Mouse (Mus musculus): ENCODE measurements around the gene Rgs9.
A peak's percentile ranks its signal among the peaks of the same experiment; 100 is the strongest.
"Not testable (repeated sequence)": the region's sequence is repeated elsewhere in the genome, so short reads cannot be mapped to it uniquely, and the experiment has no call there.

Gene Rgs9

DNA sequence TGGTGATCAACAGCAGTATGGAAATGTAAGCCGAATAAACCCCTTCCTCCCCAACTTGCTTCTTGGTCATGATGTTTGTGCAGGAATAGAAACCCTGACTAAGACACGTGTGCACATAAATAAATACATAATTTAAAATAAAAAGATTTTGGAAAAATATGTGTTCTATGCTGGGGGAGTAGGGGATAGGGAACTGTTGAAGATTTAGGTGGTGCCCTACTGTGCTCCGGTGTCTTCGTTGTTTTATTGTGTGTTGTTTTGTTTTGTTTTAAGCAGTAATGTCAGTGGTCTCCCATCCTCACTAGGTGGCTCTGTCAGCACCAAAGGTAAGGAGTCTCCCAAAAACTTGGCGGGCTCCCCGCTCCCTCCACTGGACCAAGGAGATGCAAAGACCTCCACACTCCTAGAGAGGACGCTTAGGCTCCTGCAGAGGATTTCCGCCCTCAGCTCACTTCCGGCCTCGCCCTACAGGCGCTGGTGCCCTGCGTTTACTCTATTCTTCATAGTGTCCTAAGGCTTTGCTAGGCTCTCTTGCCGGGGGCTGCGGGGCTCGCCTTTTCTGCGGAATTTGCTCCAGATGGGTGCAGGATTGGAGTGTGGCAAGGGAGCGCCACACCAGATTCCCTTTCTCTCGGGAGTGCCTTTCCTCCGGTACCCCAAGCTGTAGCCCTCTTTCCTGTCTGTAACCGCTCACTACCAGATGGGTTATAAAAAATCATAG is 14.1 kb upstream of the Rgs9 start:
- DNase-seq (ENCODE audit: low read depth, low spot score): peak; percentile 50

DNA sequence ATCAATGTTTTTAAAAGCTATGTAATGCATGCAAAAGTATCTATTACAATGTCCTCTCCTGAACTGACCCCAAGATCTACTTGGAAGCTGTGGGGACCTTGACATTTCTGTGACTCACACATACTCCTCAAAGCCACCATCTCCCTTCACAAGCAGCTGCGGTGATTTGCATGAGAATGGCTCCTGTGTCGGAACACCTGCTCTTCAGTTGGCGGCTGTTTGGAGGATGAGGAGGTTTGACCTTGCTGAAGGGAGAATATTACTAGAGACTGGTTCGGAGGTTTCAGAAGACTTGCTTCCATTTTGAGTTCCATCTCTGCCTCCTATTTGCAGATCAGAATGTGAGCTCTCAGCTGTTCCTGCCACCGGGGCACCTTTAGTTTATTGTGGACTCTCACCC is 7.8 kb upstream of the Rgs9 start:
- no peak for DNase-seq (ENCODE audit: low read depth, low spot score)

DNA sequence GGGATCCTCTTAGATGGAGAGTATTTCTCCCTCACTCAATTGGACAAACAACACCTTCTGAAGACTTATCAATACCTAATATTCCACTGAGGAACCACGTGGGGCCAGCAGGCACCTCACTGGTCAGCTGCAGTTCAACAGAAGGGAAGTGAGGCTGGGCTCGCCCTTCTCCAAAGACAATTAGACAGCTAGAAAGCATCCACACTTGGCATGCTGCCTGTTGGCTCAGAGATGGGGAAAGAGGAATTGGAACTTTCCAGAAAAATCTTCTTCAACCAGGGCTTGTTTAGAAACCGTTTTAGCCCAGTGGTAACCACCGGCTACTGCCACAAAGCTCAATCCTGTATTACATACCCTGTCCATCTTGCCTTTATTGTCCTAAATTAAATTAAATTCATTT is 4.4 kb upstream of the Rgs9 start:
- DNase-seq (ENCODE audit: low read depth, low spot score): no peak

DNA sequence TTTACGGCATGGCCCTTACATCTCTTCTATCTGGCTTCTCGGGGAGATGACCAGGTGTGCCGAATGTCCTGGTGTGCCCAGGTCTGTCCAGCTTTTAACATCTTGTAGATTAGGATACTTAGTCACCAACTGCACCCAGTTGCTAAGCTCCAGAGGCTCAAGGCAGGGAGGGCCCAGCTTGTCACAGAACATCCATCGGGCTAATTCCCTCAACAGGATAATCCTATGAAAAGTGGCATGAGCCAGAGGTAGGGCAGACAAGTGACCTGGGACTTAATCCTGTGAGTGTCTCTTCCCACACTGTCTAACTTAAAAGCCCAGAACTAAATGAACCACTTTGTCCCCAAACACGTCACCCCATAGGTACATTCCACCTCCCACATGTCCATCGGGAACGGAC is 898 bp downstream of the Rgs9 start:
- DNase-seq (ENCODE audit: low read depth, low spot score): no peak

DNA sequence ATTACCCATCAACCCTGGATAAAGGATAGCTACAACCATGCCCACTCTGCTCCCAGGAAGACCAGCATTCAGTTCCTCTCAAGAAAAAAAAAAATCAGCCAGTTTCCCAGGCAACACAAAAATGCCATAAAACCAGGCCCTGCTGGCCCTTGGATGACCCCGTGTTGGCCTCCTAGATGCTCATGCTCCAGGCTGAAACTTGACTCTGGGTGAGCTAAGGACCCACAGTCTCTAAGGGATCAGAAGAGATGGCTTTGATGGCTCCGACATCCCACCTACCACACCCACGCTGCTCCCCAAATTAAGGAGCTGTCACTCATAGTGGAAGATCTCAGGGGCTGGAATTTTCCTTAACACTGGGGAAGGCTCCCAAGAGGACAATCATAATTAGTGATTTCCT is 5.9 kb downstream of the Rgs9 start:
- DNase-seq (ENCODE audit: low read depth, low spot score): peak; percentile 35

DNA sequence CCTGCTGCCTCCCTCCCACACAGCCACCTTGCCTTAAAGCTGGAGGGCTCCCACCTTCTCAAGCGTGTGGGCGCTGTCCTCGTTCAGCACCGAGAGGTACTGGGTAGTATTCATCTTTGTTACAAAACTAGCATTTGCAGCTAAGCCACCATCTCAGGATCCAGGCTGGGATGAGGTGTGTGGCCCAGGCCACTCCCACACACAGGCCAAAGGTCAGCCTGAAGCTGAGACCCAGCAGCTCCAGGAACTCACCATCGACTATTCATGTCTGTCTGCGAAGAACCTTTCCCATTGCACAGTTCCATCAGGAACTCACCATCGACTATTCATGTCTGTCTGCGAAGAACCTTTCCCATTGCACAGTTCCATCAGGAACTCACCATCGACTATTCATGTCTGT is 8.6 kb downstream of the Rgs9 start:
- DNase-seq (ENCODE audit: low read depth, low spot score): not testable (repeated sequence)

DNA sequence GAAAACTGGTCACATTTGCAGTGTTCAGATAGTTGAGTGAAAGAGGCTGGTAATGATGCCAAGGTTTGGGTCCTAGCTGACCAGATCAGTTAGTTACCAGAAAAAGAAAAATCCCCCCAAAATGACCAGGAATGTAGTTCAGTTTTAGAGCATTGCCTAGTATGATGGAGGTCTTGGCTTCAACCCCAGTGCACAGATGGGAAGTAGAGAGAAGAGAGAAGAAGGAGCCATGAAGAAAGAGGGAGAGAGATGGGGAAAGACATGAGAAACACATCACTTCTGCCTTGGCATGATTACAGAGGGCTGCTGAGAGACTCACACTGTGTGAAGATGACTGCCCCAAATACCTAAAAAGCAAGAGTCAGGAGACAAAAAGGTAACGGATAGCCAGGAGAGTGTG is 13.1 kb downstream of the Rgs9 start:
- DNase-seq (ENCODE audit: low read depth, low spot score): no peak

DNA sequence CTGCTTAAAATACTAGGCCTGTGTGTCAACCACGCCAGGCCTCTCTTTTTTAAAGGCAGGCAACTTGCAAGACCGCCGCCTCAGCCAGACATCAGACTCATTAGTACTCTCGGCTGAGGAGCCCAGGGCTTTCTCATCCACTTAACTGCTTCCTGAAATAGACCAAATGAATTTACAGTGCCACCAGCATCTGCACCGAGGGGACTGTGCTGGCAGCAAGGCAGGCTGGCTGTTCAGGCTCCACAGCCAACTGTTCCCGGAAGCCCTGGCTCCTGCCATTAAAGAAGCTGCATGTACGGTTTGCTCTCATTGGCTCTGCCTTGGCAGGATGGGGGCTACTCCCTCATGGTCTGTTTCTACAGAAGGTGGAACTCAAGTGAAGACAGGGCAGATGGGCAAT is 19.7 kb downstream of the Rgs9 start:
- peak; percentile 42 for DNase-seq (ENCODE audit: low read depth, low spot score)

DNA sequence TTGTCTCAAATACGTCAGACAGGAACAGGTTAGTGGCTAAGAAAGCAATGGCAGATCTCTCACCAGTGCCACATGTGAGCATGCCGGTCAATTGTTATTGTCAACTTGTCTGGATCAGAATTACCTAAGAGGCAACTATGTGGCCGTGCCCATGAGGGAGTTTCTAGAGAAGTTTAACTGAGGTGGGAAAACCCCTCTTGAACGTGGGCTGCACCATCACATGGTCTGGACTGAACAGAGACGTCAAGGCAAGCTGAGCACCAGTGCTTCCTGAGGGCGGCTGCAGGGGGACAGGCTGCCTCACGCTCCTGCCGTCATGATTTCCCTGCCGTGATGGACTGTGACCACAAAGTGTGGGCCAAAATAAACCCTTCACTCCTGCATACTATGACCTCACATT is 26.5 kb downstream of the Rgs9 start:
- DNase-seq (ENCODE audit: low read depth, low spot score): no peak

DNA sequence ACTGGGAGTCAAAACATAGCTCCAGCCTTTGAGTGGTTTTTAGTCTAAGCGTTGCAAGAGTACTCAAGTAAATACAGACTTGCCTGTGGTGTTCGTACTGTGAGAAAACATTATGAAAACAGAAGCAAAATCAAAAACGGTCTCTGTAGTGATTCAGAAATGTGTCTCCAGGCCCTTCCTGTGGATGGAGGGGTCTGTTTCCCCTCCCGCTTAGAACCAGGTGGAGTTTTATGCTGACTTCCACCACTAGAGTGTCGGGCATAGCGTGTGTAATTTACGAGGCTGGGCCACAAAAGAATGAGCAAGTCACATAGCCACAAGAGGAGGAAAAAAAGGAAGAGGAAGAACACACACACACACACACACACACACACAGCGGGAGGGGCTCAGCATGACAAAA is 27.6 kb downstream of the Rgs9 start:
- peak; percentile 69 for DNase-seq (ENCODE audit: low read depth, low spot score)

DNA sequence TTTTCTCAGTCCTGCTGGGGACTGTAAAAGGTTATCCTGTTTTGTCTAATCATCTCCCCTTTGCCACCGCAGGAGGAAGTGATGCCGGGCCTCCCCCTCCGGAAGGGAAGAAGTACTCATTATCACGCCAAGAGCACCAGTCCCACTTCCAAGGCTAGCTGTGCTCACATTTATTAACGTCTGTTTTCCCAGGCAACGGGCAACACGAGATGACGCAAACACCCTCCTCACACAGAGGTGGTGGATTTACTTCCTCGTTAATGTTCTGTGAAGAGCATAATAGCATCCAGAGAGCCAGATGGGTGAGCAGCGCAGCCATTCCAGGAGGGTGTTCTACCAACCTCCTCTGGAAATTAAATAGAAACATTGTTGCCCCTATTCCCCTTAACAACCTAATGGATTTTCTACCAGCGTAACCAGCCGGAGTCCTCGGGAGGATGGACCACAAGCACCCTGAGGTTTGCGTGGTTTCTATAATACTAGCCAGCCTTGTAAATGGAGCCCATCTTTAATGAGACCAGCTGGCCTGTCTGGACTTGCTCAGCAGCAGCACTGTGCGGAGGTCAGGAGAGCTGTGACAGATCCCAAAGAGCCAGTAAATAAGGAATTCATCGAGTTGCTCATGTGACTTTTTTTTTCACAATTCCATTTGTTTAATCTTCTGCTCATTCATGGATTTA is 28.1 kb downstream of the Rgs9 start:
- peak; percentile 85 for DNase-seq (ENCODE audit: low read depth, low spot score)

DNA sequence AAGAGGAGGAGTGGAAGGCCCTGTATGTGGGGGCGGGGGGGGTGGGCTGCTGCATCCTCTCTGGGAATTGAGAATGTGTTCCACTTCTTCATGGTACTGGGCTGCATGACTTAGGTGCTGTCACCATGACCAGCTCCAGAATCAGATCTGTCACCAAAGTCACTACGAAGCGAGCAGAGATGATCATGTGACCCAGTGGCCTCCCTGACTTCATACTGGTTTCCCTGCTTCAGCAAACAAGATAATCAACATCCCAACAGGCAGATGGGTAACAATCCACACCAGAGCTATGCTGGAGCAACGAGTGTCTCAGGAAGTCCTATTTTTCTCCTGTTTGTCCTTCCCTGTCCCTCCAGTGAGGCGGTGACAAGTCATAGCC is 28.7 kb downstream of the Rgs9 start:
- DNase-seq (ENCODE audit: low read depth, low spot score): no peak

DNA sequence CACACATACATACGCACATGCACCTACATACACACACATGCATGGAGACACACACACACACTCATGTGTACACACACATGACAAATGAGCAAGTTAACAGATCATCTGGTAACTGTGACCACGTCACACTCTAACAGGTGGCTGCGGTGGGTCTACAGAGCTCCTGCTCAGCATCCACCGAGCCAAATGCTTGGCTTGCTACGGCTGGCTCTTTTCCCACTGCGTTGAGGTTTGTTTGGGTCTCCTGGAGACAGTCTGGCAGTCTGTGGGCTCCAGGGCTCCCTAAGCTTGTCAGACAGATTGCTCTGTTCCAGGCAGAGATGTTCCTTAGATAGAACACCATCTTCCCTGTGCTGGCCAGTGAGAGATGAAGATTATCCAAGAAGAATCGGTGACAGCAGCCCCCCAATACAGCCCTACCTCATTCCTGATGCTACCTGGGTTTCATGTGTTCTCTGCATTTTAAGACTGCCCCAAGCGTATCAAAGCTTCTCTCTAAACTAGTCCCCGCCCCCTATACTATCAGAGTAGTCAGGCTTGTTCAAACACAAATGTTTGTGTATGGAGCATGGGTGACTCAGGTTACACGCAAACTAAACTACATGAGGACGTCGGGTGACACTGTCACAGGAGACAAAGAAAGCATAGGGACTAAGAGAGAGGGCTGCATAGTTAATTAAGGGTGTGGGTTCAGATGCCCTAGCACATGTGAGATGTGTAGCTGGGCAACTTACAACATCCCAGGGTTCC is 31.6 kb downstream of the Rgs9 start:
- no peak for DNase-seq (ENCODE audit: low read depth, low spot score)

DNA sequence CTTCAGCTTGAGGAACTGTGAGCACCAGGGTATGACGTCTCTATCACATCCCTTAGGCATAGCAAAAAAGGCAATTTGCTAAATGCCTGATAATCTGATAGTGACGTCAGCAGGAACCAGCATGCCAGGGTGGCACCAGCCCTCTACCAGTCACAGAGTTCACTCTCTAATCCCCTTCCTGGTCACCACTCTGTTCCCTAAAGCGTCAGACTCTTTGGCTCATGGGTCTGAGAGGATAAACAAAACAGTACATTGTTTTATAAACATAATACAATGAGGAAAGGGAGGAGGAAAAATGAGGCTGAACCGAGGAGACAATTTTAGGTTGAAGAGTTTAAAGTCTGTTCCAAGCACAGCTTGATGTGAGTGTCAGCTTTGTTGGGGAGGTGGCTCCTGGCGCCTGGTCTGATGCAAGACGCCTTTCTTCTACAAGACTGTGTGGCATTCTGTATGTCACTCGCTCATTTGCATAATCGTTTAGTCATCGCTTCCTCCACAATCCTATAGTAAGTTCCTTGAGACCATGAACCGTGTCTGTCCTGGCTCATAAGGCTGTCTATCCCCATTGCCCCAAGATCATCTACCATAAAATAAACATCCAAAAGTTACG is 33.7 kb downstream of the Rgs9 start:
- no peak for DNase-seq (ENCODE audit: low read depth, low spot score)

DNA sequence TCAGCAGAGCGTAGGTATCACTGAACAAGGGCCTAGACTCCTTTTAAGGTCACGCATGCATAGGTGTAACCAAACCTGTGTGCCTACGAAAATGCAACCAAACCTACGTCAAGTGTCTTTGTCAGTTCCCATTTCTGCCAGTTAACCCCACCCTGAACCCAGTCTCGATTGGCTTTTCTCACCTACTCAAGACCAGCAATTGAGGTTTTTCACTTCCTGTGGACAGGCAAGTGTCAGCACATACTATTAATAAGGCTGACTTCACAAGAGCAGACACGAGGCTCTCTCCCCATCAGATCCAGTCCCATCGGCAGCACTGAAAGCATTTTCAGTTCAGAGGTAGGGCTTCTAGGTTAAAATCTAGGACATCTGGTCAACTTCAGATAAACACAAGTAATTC is 37.4 kb downstream of the Rgs9 start:
- DNase-seq (ENCODE audit: low read depth, low spot score): no peak

DNA sequence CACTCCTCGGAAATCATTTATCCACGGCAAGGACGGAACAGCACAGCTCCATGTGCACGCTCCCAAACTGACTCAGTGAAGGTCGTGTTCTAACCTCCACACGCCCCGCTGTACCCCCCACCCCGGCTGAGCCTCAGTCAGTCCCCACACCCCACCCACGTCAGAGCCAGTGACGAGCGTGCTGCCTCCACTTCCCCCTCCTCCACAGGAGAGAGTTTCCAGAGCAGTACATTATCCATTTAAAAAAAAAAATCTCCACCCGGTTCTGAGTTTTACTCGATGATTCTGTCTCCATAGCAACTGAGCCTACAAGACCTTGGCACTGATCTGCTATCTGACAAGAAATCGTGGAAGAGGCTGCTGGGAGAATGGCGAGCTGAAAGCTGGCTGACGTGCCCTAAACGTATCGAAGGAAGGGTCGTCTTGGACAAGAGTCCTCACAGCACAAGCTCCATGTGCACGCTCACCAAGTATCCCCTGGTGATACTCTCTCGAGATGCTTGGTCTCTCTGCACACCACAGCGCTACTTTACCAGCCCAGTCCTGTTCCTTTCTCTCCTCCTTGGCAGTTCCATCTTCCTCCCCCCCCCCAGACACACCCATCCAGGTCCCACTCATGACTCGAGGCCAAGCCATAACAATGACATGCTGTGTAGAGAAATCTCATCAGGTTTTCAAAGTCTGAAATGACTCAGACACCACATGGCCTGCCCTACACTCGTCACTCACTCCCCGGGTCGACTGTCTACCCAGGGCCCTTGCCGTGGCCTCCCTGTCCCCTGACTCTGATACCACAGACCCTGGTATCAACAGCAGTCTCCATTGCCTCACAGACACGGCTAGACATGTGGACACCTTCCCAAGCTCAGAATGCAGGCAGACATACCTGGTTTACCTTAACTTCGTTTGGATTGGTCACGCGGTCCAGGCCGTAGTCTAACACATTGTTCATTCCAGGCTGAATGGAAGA is 38.7 kb downstream of the Rgs9 start:
- DNase-seq (ENCODE audit: low read depth, low spot score): no peak

DNA sequence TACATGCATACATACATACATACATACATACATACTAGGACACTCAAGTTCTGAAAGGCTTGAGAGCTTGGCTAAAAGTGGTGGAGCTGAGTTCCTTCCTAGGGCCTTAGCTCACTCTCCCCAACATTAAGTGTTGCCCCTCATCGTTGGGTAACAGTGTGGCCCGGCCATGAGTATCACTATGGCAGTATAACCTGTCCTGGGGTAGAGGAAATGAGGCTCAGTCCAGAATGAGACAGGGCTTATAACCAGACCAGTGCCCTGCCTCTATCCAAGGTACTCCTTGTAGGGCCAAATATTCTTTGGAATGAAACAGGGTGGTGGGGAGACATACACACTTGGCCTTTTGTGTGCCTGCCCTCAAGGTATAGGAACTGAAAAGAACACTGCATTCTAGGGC is 40.1 kb downstream of the Rgs9 start:
- no peak for DNase-seq (ENCODE audit: low read depth, low spot score)

DNA sequence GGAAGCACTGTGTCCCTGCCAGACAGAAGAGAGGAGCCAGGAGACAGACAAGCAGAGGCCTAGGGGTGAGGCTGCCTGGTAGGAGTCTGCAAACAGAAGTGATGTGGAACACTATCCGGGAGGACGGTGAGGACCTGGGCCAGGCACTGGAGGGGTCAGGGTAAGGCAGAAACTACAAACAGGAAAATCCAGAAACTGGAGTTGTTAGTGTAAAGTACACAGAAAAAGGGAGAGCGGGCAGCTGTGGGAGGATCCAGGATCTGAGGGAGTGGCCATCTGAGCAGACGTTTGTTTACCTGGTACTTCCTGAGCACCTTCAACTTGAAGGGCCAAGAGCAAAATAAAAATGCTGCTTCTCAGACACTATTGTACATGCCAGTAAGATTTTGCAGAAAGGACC is 42.9 kb downstream of the Rgs9 start:
- DNase-seq (ENCODE audit: low read depth, low spot score): no peak

DNA sequence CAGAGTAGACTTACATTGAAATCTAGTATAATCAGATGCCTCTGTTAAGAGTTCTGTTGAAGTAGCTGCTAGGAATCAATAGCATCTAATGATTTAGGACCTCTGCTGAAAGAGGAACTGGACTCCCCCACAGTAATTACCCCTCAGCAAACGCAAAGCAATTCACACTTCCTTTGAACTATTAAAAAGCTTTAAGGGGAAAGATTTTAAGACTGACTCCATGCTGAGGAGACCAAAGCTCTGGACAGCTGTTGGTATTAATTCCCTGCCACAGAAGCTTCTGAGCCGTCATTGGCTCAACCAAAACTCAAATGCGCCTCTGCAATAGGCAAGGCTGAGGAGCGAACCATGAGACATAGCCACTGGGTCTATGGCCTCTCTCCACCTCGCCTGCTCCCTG is 45.4 kb downstream of the Rgs9 start:
- peak; percentile 52 for DNase-seq (ENCODE audit: low read depth, low spot score)

DNA sequence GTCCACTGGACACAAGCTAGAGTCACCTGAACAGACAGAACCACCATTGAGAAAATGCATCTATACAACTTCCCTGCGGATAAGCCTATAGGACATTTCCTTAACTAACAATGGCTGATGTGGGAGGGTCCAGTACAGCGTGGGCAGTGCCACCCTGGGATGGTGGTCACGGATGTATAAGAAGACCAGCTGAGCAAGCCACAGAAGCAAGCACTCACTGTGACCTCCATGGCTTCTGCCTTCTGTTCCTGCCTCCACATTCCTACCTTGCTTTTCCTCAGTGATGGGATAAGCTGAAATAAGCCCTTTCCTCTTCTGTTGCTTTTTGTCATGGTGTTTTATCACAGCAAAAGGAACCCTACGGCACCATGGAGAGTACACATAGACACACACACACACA is 47.4 kb downstream of the Rgs9 start:
- DNase-seq (ENCODE audit: low read depth, low spot score): no peak

DNA sequence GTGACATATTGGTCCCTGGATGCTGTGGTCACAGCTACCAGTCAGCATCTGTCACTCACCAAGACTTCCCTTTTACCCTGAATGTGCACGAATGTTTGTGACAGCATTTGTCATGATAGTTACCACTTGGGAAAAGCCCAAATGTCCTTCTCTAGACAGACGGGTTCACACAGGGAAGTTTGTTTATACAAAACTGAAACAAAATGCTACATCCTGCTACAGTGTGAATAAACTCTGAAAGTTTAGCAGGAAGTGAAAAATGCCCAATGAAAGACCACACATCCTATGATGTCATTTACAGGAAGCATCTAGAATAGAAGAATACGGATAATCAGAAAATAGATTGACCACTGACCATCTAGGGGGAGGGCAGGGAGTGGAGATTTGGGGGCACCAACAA is 51.0 kb downstream of the Rgs9 start:
- no peak for DNase-seq (ENCODE audit: low read depth, low spot score)

Measured in forelimb bud, embryonic 11.5 days (tissue).